Mouse (Mus musculus): Measurements from ENCODE around the gene Tlnrd1.

Gene Tlnrd1

DNA sequence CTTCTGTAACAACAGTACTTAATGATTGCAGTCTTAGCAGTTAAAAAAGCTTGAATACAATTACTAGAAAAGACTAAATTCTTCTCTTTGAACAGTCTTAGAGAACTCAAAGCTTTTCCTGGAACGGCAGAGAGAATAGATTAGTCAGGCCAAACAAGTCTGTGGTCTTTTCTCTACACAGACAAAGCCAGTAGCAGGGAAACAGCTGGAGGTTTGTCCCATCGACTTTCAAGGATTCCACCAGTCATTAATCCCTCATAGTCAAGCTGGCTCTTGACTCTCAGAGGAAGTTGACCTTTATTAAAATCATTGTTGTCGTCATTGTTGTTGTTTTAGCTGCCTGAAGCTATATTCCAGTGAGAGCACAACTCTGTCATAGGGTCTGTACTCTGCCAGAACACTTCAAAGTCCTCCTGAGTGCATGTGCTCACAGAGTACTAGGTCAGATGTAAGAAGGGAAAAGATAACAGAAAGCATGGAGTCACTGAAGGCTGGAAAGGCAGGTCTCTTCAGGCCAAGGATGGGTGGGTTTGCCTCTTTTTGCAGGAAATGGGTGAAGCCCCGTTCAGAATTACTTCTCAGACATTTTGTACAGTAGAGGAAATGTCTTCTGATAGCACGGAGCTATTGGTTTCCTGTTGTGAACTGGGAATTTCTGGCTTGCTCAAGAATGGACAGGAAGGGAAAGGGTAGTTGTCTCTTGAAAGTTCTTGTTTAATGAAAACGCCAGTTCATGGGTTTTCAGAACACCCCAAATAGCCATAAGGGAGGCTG, 41.4 kb downstream of the Tlnrd1 start:
- DNase-seq: no peak

- DNase-seq: no peak
These were observed 44.0 kb downstream of the Tlnrd1 start for GRCm38 (mm10) chr7:83840076-83840475.

- DNase-seq: no peak
These were observed 45.4 kb downstream of the Tlnrd1 start for GRCm38 (mm10) chr7:83838525-83839224.
